Mouse (Mus musculus) G1E (cell line): ENCODE data around the gene Pcbp3.

Source experiments
- CTCF ChIP-seq: IDR thresholded peaks from 2 replicates; pipeline ENCODE4 v1.5.1; 2012; ENCODE audit warnings: low read depth, low read length, inconsistent platforms, mixed read lengths
- GATA2 ChIP-seq: IDR thresholded peaks from 2 replicates; pipeline ENCODE4 v1.6.1; 2012; ENCODE audit warnings: low read depth, low read length, inconsistent platforms, borderline replicate concordance
- POLR2AphosphoS5 ChIP-seq: IDR thresholded peaks from 2 replicates; pipeline ENCODE4 v1.6.1; 2012; ENCODE audit warnings: low read depth, low read length, inconsistent platforms; ENCODE audit not compliant: insufficient replicate concordance
- TAL1 ChIP-seq: conservative IDR thresholded peaks from 2 replicates; pipeline ENCODE4 v1.6.1; 2012; ENCODE audit warnings: low read depth, low read length, inconsistent platforms, mixed read lengths

- TF ChIP-seq CTCF, result no peak
- no peak for TF ChIP-seq TAL1
- no peak for TF ChIP-seq POLR2AphosphoS5
- TF ChIP-seq GATA2, result no peak
Observed at GRCm38 (mm10) chr10:76883442-76884244, 78.0 kb downstream of the Pcbp3 start.
